Mouse (Mus musculus) stomach, postnatal 0 days (tissue): ENCODE data around the gene Egfl7. TPM values are rescaled to one million over a fixed set of nuclear protein-coding genes. Genes with fewer than 3 reads are reported as not detected.

ENCODE experiments used
- ATAC-seq: fragments of 200-750 bp; cut with Nextera tagmentation; 2 replicates; pipeline ENCODE4 v1.8.0; 2017; ENCODE audit not compliant: low FRiP score, low TSS enrichment
- DNase-seq: peaks from one replicate; pipeline ENCODE4 v3.0.0-alpha.2; 2016; ENCODE audit warnings: low spot score
- H3K27ac ChIP-seq: fragments of 300-500 bp; sonication (generic); replicated peaks from 2 replicates; pipeline ENCODE4 v1.5.1; 2014; ENCODE audit warnings: mild to moderate bottlenecking, control low read depth
- H3K27me3 ChIP-seq: fragments of 300-500 bp; sonication (generic); 2 replicates; pipeline ENCODE4 v1.6.1; 2014; ENCODE audit warnings: low read length; ENCODE audit not compliant: control insufficient read depth, insufficient read depth
- H3K36me3 ChIP-seq: fragments of 300-500 bp; sonication (generic); 2 replicates; pipeline ENCODE4 v1.6.1; 2014; ENCODE audit warnings: low read length, mixed read lengths; ENCODE audit not compliant: control insufficient read depth, insufficient read depth
- H3K4me1 ChIP-seq: fragments of 300-500 bp; sonication (generic); replicated peaks from 2 replicates; pipeline ENCODE4 v1.6.1; 2014; ENCODE audit warnings: antibody characterized with exemption; ENCODE audit not compliant: control insufficient read depth, insufficient read depth
- H3K4me2 ChIP-seq: fragments of 300-500 bp; sonication (generic); replicated peaks from 2 replicates; pipeline ENCODE4 v1.6.1; 2014; ENCODE audit warnings: low read depth, mild to moderate bottlenecking, control low read depth, moderate library complexity
- H3K4me3 ChIP-seq: fragments of 300-500 bp; sonication (generic); 2 replicates; pipeline ENCODE4 v1.5.1; 2014; ENCODE audit warnings: low read depth, low read length, control low read depth
- H3K9ac ChIP-seq: fragments of 300-500 bp; sonication (generic); 2 replicates; pipeline ENCODE4 v1.6.1; 2014; ENCODE audit warnings: mild to moderate bottlenecking, low read length, control low read depth, mixed read lengths
- H3K9me3 ChIP-seq: fragments of 300-500 bp; sonication (generic); 2 replicates; pipeline ENCODE4 v1.6.1; 2016; ENCODE audit warnings: low read length; ENCODE audit not compliant: control insufficient read depth
- CTCF ChIP-seq: IDR thresholded peaks from 2 replicates; pipeline ENCODE4 v1.5.1; 2016; ENCODE audit warnings: antibody characterized with exemption, low read depth, mild to moderate bottlenecking, moderate library complexity
- EP300 ChIP-seq: optimal IDR thresholded peaks from 2 replicates; pipeline ENCODE3; 2016; ENCODE audit warnings: antibody characterized with exemption
- WGBS: fragments of 180-500 bp; shearing (Covaris S2); extraction: QIAGEN DNeasy Blood & Tissue Kit; methylation state at CpG from one replicate; pipeline ENCODE4 v1.1.7; 2014; 5-methylcytosine and 5-hydroxymethylcytosine counted together
- polyA plus RNA-seq: library from polyadenylated mRNA; unstranded; fragments of >200 nt; fragmentation: Nextera tagmentation; extraction: Ambion mirVana; gene quantifications from 2 replicates; pipeline ENCODE4 v1.2.1, GENCODE M21; 2015

Gene Egfl7
- polyA plus RNA-seq, 1 experiment from 2014 or later, result 49.7 TPM

- no peak overlapping the region for H3K27ac ChIP-seq
- no peak for TF ChIP-seq CTCF
- no peak for TF ChIP-seq EP300
- ATAC-seq (no peak), DNase-seq (no peak)
- H3K36me3 ChIP-seq, result no peaks in the 10 kb centered on the region
- H3K9me3 ChIP-seq, result no peaks in the 10 kb centered on the region
- no peak overlapping the region for H3K9ac ChIP-seq
- WGBS, result 78% methylated on average over 2 of the region's 2 CpGs
- H3K4me2 ChIP-seq, result no peak overlapping the region
- no peaks in the 10 kb centered on the region for H3K27me3 ChIP-seq
- no peak overlapping the region for H3K4me3 ChIP-seq
- no peaks in the 10 kb centered on the region for H3K4me1 ChIP-seq
Observed at GRCm38 (mm10) chr2:26539516-26539915, 40.3 kb upstream of the Egfl7 start.

GRCm38 (mm10) chr2:26540721-26541120, 39.1 kb upstream of the Egfl7 start:
- 53% methylated on average over 7 of the region's 7 CpGs for WGBS
- TF ChIP-seq CTCF, result no peak
- TF ChIP-seq EP300, result no peak
- no peak overlapping the region for H3K27ac ChIP-seq
- H3K9ac ChIP-seq, result no peak overlapping the region
- no peak for ATAC-seq
- no peaks in the 10 kb centered on the region for H3K9me3 ChIP-seq
- no peaks in the 10 kb centered on the region for H3K27me3 ChIP-seq
- DNase-seq, result no peak
- no peak overlapping the region for H3K4me3 ChIP-seq
- no peaks in the 10 kb centered on the region for H3K36me3 ChIP-seq
- no peaks in the 10 kb centered on the region for H3K4me1 ChIP-seq
- no peak overlapping the region for H3K4me2 ChIP-seq

DNA sequence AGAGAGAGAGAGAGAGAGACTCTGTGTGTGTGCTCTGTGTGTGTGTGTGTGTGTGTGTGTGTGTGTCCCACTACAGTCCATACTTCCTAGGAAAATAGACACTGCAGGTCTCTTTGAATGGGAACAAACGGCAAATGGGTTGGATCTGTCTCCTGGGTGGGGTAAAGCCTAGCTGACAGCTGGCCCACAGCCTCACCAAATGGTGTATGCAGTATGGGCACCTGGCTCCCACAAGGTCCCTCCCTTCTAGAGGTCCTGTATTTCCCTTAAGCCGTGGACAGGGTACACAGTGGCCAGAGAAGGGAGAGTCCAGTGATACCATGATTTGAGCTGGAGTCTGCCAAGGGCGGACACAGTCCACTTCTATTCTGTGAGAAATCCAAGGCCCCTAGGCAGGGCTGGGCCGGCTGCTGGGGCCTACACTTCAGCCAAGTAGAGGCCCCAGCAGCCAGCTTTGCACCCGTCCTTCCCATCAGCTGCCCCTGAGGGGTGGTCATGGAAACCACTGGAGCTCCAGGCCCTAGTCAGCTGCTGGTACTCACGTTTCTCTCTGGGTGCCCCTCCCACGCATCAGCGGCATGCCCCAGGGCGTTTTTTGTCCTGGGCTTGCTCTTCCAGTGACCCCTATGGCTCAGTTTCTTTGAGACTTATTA, 38.4 kb upstream of the Egfl7 start:
- WGBS, result 45% methylated on average over 9 of the region's 9 CpGs
- Histone ChIP-seq H3K27me3 (no peaks in the 10 kb centered on the region), H3K9ac (no peak overlapping the region), H3K4me1 (no peaks in the 10 kb centered on the region), H3K36me3 (no peaks in the 10 kb centered on the region), H3K27ac (no peak overlapping the region), H3K4me2 (no peak overlapping the region), H3K9me3 (no peaks in the 10 kb centered on the region), H3K4me3 (no peak overlapping the region)
- TF ChIP-seq EP300 (no peak), CTCF (no peak)
- DNase-seq (no peak), ATAC-seq (no peak)

GRCm38 (mm10) chr2:26543155-26543554, 36.7 kb upstream of the Egfl7 start:
- H3K4me2 ChIP-seq, result no peak overlapping the region
- 59% methylated on average over 4 of the region's 4 CpGs for WGBS
- no peaks in the 10 kb centered on the region for H3K9me3 ChIP-seq
- TF ChIP-seq EP300, result no peak
- no peak for TF ChIP-seq CTCF
- no peak overlapping the region for H3K4me3 ChIP-seq
- H3K9ac ChIP-seq, result no peak overlapping the region
- no peaks in the 10 kb centered on the region for H3K27me3 ChIP-seq
- ATAC-seq, result no peak
- H3K4me1 ChIP-seq, result no peaks in the 10 kb centered on the region
- no peak for DNase-seq
- H3K36me3 ChIP-seq, result no peaks in the 10 kb centered on the region
- H3K27ac ChIP-seq, result no peak overlapping the region

DNA sequence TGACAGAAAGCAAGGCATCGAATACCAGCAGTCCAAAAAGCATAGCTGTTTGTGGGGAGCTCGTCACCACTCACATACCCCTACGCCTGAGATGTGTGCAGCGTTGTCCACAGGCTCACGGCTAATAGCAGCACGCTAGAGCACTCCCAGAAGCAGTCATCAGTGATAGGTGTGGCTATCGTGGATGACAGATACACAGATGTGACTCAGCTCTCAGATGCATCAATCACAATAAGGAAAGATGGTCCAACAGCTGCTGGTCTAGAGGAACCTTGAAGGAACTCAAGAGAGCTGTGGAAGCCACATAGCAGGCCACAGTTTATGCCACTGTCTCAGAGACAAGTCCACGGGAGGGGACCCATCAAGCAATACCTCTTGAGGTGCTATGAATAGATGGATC, 36.0 kb upstream of the Egfl7 start:
- ATAC-seq, result no peak
- H3K4me2 ChIP-seq, result no peak overlapping the region
- no peaks in the 10 kb centered on the region for H3K27me3 ChIP-seq
- no peaks in the 10 kb centered on the region for H3K9me3 ChIP-seq
- H3K4me1 ChIP-seq, result no peaks in the 10 kb centered on the region
- no peak overlapping the region for H3K4me3 ChIP-seq
- DNase-seq, result no peak
- WGBS, result 74% methylated on average over 8 of the region's 8 CpGs
- no peak overlapping the region for H3K27ac ChIP-seq
- TF ChIP-seq EP300, result no peak
- TF ChIP-seq CTCF, result no peak
- no peak overlapping the region for H3K9ac ChIP-seq
- H3K36me3 ChIP-seq, result no peaks in the 10 kb centered on the region

DNA sequence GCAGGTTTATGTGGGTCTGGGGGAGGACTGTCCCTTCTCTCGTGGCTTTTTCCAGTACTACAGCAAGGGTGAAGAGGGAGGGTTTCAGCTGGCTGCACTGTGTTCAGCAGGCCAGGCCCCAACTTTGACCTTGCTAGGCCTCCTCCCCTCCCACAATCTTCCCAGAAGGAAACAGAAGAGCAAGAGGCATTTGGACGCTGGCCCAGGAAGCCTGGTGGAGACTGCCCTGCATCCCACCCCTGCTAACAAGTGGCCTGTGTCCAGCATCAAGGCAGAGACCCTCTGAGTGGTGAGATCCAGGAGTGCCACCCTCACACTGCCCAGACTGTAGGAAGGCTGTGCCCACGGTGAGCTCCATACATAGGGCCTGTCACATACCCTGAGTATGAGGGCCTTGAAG, 35.5 kb upstream of the Egfl7 start:
- TF ChIP-seq EP300 (no peak), CTCF (no peak)
- DNase-seq, result no peak

More for the DNA sequence above, 35.5 kb upstream of the Egfl7 start:
- no peak overlapping the region; the same call in 1 of the 2 replicates for H3K27ac ChIP-seq
- no peaks in the 10 kb centered on the region for H3K36me3 ChIP-seq
- WGBS, result 40% methylated on average over 3 of the region's 3 CpGs
- no peak overlapping the region for H3K4me3 ChIP-seq
- no peak for ATAC-seq
- no peak overlapping the region for H3K9ac ChIP-seq
- no peak overlapping the region for H3K4me2 ChIP-seq
- H3K9me3 ChIP-seq, result no peaks in the 10 kb centered on the region
- H3K27me3 ChIP-seq, result no peaks in the 10 kb centered on the region
- no peaks in the 10 kb centered on the region for H3K4me1 ChIP-seq
